Mouse (Mus musculus) thymus, postnatal 10 days (tissue): ENCODE measurements around the gene Spin1.

ENCODE experiments used
- DNase-seq, 2 experiments: peaks; one replicate each; pipeline ENCODE4 v3.0.0; 2021; ENCODE audit warnings: low spot score in 2 of 2

Spin1 gene

DNA sequence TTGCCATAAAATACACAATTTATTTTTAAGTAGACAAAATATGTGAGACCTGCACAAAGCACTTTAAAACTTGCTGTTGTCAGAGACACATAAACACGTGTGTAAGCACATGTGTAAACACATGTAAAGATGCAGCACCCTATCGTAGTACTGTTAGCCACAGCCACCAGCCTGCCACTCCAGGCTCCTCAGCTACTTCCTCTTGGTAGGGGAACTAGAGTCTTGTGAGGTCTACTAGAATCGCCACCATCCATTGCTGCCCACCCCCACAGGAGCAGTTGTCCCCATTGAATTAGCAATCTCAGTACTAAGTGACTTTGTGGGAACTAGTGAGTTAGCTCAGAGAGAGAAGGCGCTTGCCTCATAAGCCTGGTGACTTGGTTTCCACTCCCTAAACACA is 35.6 kb downstream of the Spin1 start:
- DNase-seq = no peak

DNA sequence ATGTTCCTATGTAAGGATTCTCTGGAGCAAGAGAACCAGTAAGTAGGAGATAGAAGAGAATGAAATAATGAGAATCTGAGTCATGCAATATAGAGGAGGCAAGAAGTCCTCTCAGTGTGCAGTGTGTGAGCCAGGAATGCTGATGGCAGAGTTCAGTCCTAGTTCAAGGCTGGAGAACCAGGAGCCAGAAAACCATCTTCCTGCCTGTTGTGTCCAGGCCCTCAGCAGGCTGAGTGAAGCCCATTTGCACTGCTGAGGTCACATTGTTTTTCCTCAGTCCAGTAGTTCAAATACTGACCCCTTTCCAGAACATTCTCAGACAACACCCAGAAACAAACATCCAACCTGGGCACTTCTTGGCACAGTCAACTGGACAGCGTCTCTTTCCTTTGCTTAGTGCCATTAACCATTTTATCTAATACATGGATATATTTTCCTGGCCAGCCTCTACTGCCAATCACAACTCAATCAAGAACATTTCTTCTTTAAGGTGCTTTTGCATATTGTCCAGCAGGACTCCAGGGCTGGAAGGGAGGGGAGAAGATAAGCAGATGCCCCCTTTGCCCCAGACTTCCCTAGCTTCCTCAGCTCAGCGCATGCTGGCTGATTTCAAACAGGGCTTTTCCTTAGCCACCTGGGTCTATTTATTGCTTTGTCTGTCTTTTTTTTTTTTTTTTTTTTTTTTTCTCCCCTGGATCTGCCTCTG is 36.5 kb downstream of the Spin1 start:
- no peak for DNase-seq

DNA sequence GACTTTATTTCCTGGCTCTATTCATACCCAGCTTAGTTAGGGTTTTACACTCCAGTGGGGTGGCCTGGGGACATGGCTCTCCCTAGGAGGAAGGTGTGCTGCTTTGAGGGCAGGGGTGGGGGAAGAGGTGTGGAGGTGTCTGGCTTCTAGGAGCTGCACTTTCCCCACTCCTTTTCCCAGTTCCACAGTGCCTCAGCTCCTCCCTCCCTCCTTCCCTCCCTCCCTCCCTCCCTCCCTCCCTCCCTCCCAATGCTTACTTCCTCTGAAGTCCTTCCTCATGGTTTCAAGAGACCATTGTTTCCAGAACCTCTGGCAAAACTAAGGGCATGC is 37.0 kb downstream of the Spin1 start:
- no peak for DNase-seq

DNA sequence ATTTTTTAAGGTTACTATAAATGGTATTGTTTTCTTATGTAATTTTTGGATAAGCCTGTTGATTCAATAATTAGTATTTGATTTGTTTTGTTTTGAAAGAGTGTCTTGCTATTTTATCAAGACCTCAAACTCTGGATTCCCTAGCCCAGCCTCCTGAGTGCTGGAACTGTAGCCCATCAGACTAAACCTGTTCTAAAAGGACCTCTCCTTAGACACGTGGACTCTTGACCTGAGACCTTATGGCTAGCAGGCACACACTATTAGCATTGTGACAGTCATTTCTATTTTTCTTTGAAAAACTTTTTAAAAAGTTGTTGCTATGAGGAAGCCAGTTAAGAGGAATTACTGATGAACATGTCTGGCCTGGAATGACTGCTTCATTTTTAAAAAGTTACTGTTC is 46.4 kb downstream of the Spin1 start:
- DNase-seq = no peak

DNA sequence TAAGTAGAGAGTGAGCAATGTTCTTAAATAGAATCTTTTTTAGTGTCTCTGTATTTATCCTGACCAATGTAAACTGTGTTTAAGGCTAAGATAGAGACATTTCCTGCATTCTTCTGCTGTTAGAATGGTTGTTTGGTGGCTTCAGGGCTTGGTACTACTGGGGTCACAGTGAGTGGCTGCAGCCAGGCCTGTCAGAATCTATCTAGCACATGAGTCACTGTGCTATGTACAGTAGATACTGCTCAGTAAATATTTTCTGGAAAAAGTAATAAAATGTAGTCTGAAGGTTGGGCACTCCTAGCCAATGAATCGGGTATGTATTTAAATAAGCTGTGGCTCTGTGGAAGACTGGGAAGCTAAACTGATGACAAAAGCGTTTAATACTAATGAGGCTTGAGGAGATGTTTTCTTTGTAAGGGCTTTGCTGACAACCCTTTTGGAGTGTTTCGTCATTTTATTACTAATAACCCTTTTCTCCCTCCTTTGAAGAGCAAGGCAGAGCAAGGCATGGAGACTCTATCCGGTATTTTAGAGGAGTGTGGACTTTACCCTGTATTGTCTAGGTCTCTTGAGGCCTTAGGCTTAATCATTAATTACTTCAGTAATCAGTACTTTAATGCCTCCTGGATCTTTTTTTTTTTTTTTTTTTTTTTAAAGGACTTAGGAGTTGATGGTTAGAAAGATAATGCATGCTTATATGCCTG is 52.4 kb downstream of the Spin1 start:
- no peak for DNase-seq

DNA sequence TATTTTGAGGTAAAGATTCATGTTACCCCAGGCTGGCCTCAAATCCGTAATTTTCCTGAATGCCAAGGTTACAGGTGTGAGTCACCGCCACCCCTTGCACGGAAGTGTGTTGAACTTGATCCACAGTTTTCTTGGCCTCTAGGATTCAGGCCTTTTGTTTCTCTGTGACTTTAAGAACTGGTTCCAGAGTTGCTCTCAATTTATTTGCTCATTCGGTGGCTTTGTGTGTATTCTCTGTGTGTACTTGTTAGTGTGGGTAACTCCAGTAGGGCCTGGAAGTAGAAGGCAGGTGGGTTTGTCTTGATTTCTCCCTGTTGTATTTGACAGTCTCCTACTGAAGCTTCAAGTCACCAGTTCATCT is 53.0 kb downstream of the Spin1 start:
- no peak for DNase-seq

DNA sequence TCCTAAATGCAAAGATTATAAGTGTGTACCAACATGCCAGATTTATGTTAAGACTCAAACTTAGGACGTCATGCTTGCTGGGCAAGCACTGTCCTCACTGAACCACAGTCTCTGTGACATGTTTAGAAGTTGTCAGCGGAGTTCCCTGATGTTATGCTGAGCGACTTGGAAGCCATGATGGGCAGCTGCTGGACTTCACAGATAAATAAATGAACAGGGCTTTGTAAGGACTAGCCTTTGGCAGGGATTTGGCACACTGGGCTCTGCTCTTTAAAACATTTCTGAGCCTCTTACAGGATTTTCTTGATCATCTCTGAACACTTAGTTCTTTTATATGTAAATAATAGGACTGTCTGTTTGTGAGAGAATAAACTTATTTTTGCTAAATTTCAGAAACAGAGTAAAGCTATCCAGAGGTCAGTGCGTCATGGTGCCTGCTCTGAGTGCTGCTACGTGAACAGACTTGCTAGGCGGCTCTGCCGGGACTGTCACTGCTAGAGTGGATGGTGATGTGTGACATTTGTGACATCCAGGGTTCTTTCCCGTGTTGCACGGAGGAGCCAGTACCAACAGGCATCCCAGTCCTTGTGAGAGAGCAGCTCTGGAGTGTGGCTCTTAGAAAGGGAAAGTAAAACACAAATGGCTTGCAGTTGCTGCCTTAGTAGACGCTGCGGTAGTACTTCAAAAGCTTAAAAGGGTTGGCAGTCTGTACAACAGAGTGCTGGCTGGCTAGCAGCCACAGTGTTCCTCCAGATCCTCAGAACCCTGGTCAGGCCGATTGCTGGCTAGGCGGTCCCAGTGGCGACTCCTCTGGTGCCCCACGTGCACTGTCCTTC is 54.7 kb downstream of the Spin1 start:
- DNase-seq = no peak

DNA sequence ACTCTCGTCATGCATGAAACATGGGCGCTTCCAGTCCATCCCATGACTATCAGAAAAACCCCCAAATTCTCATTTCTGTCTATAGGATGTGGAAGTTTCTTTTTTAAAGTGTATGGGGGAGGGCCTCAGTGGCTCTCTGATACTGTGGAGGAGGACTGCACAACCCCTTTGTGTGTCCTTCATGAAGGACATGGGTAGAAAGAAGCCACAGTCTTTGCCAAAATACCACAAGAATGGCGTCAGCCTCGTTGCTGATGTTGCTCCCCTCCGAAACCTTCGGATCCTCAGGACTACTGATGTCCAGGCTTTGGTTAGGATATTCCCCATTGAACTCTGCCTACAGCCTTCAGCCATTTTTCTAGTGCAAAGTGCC is 55.3 kb downstream of the Spin1 start:
- no peak for DNase-seq

DNA sequence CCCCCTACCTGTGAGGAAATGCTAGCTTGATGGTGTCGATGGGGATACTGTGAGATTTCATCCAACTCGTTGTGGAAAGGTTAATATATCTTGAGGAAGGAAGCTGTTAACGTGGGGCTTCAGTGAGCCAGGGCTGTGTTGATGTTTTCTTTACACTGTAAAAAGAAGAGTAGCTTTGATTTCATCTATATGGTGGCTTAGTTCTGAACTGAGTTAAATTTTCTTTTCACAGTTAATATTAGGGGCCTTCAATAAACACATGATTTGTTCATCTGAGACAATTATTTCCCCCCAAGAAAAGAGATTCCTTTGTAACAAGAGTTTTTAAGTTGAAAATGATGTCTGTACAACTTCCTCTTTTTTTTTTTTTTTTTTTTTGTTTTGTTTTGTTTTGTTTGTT is 56.6 kb downstream of the Spin1 start:
- DNase-seq = no peak

DNA sequence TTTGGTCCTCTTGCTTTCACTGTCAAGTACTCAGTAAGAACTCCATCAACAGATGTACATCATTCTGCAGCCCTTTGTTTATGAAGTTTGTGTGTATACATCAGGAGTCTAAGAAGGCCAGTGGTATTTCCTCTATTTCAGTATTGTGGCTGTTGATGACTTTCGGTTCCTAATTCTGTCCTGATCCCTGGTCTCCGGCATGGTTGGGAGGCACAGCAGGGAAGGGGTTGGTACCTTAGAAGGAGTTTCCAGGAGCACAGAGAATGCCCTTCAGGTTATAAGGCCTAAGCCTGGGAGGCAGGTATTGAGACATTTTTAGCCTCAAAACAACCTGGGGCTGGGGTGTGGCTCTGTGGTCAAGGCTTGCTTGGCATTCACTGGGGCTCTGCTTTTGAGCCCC is 61.0 kb downstream of the Spin1 start:
- no peak for DNase-seq

DNA sequence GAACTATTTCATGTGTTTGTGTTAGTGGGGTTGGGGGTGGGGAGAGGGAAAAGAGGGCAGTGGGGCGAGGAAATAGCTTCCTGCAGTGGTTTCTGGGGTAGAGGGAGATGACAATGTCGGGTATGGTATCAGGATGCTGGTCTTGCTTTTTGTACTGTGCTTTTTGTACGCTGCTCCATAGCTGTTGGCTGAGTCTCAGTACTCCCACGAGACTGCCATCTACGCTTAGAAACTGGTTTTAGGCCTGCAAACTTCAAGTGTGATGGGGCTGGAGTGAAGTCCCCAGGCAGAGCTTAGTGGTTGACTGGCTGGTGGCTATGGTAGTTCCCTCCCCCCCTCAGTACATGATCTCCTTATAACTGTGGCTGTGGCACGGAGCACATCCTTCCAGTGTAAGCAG is 61.6 kb downstream of the Spin1 start:
- DNase-seq = no peak

DNA sequence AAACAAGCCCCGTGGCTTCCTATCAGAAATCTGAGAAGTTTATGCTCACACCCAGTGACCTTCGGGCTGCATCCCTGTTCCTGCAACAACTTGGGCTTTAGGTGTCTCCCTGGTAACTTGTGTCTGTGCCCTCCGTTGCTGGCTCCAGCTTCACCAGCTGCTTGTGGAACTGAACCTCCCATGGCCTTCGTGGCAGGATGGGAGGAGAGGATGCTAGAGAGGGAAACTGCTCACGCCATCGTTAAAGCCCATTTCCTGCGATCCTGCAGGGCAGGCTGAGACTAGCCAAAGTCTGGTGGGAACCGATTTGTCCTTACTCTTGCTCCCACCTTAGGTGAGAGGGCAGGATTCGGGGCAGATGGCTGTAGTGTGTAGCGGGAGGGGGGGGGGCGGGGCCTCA is 66.0 kb downstream of the Spin1 start:
- DNase-seq = no peak

DNA sequence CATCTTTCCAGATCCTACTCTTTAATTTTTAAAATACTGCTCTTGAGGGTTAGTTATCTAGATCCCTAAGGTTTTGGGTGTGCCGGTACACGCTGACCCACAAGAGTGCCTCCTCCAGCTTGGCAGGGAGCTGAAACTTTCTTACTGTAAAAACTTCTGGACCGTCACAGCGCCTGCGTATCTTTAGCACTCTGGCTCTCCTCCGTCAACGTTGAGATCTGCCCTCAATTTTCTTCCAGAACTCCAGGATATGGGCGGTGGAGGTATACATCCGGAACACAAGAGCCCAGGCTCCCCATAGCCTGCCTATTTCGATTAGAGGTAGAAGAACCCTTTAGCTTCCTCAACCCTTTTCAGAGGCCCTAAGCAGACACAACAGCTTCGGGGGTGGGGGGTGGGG is 69.5 kb downstream of the Spin1 start:
- no peak for DNase-seq

DNA sequence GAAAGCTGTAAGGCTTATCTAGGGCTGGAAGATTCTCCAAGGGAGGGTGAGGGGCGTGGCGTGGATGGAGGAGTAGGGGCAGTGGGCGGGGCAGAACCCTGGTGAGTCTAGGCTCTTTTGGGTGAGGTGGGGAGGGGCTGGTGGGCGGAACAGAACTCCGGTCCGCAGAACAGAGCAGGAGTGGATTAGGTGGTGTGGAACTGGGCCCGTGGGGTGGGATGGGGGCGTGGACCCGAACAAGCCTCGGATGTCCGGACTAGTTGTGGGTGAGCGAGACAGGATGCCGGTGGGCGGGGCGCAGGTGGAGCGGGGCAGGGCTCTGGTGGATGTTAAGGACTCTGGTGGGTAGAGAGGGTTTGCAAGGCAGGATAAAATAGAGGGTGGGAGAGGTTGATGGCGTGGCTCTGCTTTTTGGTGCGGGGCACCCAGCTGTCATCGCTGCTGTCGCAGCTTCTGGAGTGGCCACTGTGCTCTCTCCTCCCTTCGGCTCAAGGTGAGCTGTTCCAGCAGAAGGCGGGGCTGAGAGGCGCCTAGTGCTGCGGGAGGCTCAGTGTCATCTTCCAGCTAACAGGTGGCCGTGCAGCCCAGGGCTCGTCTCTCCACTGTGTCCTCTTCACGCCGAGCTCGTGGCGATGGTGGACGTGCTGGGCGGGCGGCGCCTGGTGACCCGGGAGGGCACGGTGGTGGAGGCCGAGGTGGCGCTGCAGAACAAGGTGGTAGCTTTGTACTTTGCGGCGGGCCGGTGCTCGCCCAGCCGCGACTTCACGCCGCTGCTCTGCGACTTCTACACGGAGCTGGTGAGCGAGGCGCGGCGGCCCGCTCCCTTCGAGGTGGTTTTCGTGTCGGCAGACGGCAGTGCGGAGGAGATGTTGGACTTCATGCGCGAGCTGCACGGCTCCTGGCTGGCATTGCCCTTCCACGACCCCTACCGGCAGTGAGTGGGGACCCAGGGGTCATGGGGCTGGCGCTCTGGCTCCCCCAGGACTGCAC is 70.3 kb downstream of the Spin1 start, which contains the start of gene Nxnl2:
TSS of gene Nxnl2 (plus strand) at position 332 of the 990 bp plus-strand sequence.
- DNase-seq = peak; percentile 58 to 73

DNA sequence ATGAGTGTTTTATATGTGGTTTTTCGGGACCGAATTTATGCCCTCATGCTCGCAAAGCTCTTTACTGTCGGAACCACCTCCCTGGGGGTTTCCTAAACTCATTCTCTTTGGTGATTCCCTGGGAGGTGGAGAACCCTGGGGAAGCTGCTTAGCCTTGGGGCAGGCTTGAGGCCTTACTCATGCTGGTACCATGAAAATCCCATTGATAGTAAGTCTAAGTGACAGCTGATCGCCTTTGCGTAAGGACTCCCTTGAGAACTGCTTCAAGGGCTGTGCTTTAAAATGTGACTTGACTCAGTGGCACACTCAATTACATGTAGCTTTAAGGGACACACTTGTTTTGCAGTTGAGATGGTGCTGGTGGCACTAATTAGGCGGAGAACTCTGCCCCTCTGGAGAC is 71.9 kb downstream of the Spin1 start:
- DNase-seq = no peak

DNA sequence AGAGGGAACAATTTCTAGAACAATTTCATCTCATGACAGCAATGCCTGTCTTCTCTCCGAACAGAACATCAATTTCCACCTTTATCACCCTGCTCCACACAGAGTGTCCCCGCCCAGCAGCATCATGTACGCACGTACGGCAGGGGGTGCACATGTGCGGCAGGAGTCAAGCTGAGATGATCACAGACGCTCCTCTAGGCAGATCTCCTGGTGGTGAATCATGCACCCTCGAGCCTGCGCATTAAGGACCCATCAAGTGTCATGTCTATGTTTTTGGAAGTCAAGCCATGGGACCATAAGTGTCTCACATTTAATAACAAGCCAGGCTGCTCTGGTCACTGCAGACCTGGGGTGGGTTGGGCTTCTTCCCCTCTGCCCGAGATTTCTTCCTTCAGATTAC is 78.3 kb downstream of the Spin1 start:
- DNase-seq = no peak

DNA sequence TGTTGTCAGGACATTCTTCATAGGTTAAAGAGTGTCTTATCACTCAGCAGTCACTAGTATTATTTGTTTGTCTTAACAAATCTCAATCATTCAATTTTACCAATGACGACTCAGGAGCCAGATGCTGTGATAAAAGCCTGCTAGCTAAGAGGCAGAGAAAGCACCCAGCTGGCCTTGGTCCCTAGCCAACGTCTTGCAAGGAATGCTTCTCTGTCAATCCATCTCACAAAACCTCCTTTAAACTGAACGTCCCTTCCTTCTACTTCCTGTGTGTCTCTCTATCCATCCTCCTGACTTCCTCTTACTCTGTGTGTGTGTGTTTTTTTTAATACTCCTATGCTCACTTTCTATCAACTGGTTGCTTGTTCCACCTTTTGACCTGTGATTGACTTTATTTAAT is 78.7 kb downstream of the Spin1 start:
- no peak for DNase-seq

DNA sequence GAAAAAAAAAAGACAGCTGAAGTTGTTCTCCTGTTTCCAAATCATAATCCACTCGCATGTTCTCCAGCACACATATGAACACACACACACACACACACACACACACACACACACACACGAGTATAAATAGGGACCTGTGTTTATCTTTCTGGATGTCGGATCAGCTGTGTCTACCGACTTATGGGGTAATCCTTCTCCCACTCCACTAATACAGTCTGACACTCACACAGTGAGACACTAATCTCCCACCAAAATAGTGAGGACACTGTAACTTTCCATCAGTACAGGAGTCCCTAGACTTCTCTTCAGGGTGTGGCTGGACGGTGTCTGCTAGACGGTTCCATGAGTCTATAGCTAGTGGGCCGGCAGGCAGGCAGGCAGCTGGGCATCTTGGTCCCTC is 81.6 kb downstream of the Spin1 start:
- DNase-seq = no peak

DNA sequence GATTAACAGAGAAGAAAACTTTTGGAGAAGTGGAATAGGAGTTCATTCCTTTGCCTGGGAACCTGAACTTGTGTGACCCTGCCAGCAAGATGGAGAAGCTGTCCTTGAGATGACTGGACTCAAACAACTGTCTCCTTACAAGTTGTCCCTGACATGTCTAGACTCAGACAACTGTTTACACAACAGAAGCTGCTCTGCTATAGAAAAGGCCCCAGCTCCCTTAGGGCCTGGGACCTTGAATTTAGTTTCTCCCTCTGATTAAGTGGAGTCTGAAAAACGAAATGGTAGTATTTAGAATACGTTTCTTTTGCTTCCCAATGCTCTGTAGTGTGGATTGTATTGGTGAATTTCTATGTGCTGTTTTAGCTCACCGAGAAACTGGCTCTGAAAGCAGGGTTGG is 84.2 kb downstream of the Spin1 start:
- no peak for DNase-seq

DNA sequence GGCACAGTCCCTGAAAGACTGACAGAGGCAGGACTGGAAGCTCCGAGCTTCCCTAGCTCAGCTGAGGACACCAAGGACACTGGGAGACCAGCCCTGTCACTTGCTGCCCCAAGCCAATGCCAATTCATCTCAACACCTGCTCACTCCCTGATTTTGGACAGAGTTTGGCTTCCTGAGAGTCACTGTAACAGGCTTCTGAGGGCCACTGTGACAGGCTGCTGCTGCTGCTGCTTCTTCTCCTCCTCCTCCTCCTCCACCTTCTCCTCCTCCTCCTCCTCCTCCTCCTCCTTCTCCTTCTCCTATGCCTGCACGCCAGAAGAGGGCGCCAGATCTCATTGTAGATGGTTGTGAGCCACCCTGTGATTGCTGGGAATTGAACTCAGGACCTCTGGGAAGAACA is 89.7 kb downstream of the Spin1 start:
- no peak for DNase-seq

DNA sequence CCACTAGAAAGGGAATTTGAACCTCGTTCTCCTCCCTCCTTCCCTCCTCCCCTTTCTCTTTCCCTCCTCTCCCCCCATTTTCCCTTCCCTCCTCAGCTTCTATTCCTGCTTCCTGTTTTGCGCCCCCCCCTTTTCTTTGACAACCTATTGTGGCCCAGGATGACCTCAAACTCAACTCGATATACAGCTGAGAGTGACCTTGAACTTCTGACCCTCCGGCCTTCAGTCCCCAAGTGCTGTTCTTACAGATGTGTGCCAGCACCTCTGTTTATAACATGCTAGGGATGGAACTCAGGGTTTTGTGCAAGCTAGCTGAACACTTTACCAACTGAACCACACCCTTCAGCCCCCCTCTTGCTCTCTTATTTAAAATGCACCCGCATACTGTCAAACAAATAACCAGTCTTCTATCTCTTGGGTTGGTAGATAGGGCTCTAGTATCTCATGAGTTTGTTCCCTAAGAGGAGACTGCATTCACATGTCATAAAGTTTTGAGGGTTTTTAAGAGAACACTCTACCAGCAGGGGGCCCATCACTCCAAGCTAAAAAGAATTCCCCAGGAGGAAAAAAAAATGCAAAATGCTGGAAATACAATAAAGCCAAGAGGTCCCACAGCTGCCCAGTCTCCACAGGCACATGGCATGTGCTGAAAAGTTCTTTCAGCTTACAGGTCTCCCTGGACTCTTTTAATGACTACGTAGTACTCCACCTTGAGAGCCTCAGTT is 90.9 kb downstream of the Spin1 start:
- DNase-seq = no peak
